Mouse (Mus musculus): ENCODE data around the gene Rfx8. TPM values are rescaled to one million over a fixed set of nuclear protein-coding genes. Genes with fewer than 3 reads are reported as not detected.

The Rfx8 gene
- polyA plus RNA-seq (2012), result 0.18 TPM in 1 of 2 replicates, not detected in the other

GRCm38 (mm10) chr1:39720632-39721350, at the start of gene Rfx8:
TSS of gene Rfx8 (minus strand) at chr1:39720997.

GRCm38 (mm10) chr1:39651241-39651548, 69.6 kb downstream of the Rfx8 start, which contains the start of gene Creg2:
TSS of gene Creg2 (minus strand) at chr1:39651474.

Other genes with a start within 250 kb of the Rfx8 start
- gene Tbc1d8, start 242.2 kb downstream of the Rfx8 start, polyA plus RNA-seq (2012), result 8.3 and 8.5 TPM in 2 replicates
- 42.9 and 46.8 TPM in 2 replicates for gene Cnot11, start 186.0 kb downstream of the Rfx8 start, polyA plus RNA-seq (2012)
- 27.8 and 28.6 TPM in 2 replicates for gene Rnf149, start 143.6 kb downstream of the Rfx8 start, polyA plus RNA-seq (2012)
- not detected in 2 replicates for gene Creg2, start 69.5 kb downstream of the Rfx8 start, polyA plus RNA-seq (2012)
- not detected in 2 replicates for gene Gm3646, start 84.3 kb upstream of the Rfx8 start, polyA plus RNA-seq (2012)
- 53.9 and 75.8 TPM in 2 replicates for gene Map4k4, start 179.9 kb upstream of the Rfx8 start, polyA plus RNA-seq (2012)

Measured in megakaryocyte-erythroid progenitor cell, adult 5 weeks (primary cell).